Mouse (Mus musculus) liver, embryonic 14.5 days (tissue): ENCODE results near the gene Ing2.

ENCODE experiments used
- CTCF ChIP-seq: IDR thresholded peaks from 2 replicates; pipeline ENCODE4 v1.5.1; 2016; ENCODE audit warnings: antibody characterized with exemption, low read depth, control low read depth
- EP300 ChIP-seq: IDR thresholded peaks from 2 replicates; pipeline ENCODE4 v1.6.1; 2016; ENCODE audit warnings: antibody characterized with exemption, low read depth

DNA sequence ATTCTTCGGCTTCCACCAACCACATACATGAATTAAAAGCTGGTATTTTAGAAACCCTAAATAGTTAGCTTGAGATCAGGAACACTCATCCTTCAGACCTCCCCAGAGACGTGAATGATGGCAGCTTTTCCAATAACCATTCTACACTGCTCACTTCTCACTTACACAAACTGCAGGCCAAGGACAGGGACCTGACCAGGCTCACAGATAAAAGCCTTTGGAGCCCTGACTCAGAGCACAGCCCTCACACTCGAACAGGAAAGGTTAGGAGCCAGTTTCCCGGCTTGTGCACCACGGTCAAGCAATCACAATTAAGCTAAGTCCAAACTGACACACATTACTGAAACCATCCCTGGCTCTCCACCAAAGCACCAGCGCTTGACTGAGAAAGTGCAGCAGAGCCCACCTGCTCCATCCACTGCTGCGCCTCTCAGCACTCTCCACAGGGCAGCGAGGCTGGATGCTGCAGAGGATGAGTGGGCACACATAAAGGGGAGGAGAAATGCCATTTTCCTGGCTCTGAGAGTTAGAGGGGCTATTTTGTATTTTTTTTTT lies 11.0 kb downstream of the Ing2 start:
- TF ChIP-seq CTCF (no peak), EP300 (no peak)
